Mouse (Mus musculus) heart, embryonic 11.5 days (tissue): ENCODE measurements around the gene Ppard. TPM values are rescaled to one million over a fixed set of nuclear protein-coding genes. Genes with fewer than 3 reads are reported as not detected.
"Not testable (repeated sequence)": the region's sequence is repeated elsewhere in the genome, so short reads cannot be mapped to it uniquely, and the experiment has no call there.

Source experiments
- ATAC-seq: fragments of 200-750 bp; cut with Nextera tagmentation; replicated peaks from 2 replicates; pipeline ENCODE4 v1.8.0; 2017; ENCODE audit warnings: moderate library complexity; ENCODE audit not compliant: insufficient number of reproducible peaks, low FRiP score, low TSS enrichment
- H3K27ac ChIP-seq: fragments of 300-500 bp; sonication (generic); 2 replicates; pipeline ENCODE4 v1.5.1; 2014; ENCODE audit warnings: mild to moderate bottlenecking, low read depth, low read length
- H3K27me3 ChIP-seq: fragments of 300-500 bp; sonication (generic); 2 replicates; pipeline ENCODE4 v1.6.1; 2014; ENCODE audit warnings: mild to moderate bottlenecking, low read length, mixed read lengths; ENCODE audit not compliant: control insufficient read depth, insufficient read depth
- H3K36me3 ChIP-seq: fragments of 300-500 bp; sonication (generic); 2 replicates; pipeline ENCODE4 v1.6.1; 2014; ENCODE audit warnings: mild to moderate bottlenecking, low read length, moderate library complexity, mixed read lengths; ENCODE audit not compliant: control insufficient read depth, insufficient read depth
- H3K4me1 ChIP-seq: fragments of 300-500 bp; sonication (generic); 2 replicates; pipeline ENCODE4 v1.6.1; 2014; ENCODE audit warnings: low read length; ENCODE audit not compliant: control insufficient read depth, insufficient read depth
- H3K4me2 ChIP-seq: fragments of 300-500 bp; sonication (generic); 2 replicates; pipeline ENCODE4 v1.6.1; 2014; ENCODE audit warnings: mild to moderate bottlenecking, moderate library complexity
- H3K4me3 ChIP-seq: fragments of 300-500 bp; sonication (generic); 2 replicates; pipeline ENCODE4 v1.5.1; 2014; ENCODE audit warnings: low read depth, low read length
- H3K9ac ChIP-seq: fragments of 300-500 bp; sonication (generic); 2 replicates; pipeline ENCODE4 v1.6.1; 2014; ENCODE audit warnings: mild to moderate bottlenecking, low read depth, low read length, moderate library complexity
- H3K9me3 ChIP-seq: fragments of 300-500 bp; sonication (generic); replicated peaks from 2 replicates; pipeline ENCODE4 v1.6.1; 2016; ENCODE audit warnings: low read length; ENCODE audit not compliant: control insufficient read depth
- WGBS: fragments of 180-500 bp; shearing (Covaris S2); extraction: QIAGEN DNeasy Blood & Tissue Kit; methylation state at CpG from one replicate; pipeline ENCODE4 v1.1.7; 2014; ENCODE audit not compliant: insufficient replicate concordance; 5-methylcytosine and 5-hydroxymethylcytosine counted together
- polyA plus RNA-seq: library from polyadenylated mRNA; unstranded; fragments of >200 nt; fragmentation: Nextera tagmentation; extraction: Ambion mirVana; gene quantifications from 2 replicates; pipeline ENCODE4 v1.2.1, GENCODE M21; 2014

The Ppard gene
- polyA plus RNA-seq, 1 experiment from 2014 or later, result 2.0 TPM

- peak overlapping the region; percentile 97 for H3K4me3 ChIP-seq
- H3K4me1 ChIP-seq, result peaks cover 38% of the 10 kb centered on the region
- peaks cover 17% of the 10 kb centered on the region for H3K36me3 ChIP-seq
- 46% methylated on average over 2 of the region's 2 CpGs for WGBS
- no peak overlapping the region for H3K27ac ChIP-seq
- no peaks in the 10 kb centered on the region for H3K27me3 ChIP-seq
- H3K9ac ChIP-seq, result peak overlapping the region; percentile 100
- peak overlapping the region; percentile 96 for H3K4me2 ChIP-seq
- no peak for ATAC-seq
- no peaks in the 10 kb centered on the region for H3K9me3 ChIP-seq
Observed at GRCm38 (mm10) chr17:28330232-28330546, 97.7 kb downstream of the Ppard start.

GRCm38 (mm10) chr17:28330590-28330989 is 98.1 kb downstream of the Ppard start:
- H3K9me3 ChIP-seq, H3K4me3 ChIP-seq, H3K9ac ChIP-seq, H3K4me2 ChIP-seq, H3K27ac ChIP-seq, H3K27me3 ChIP-seq, ATAC-seq: not testable (repeated sequence)
- Histone ChIP-seq H3K4me1 (peaks cover 38% of the 10 kb centered on the region), H3K36me3 (peaks cover 17% of the 10 kb centered on the region)
- WGBS, result 62% methylated on average over 6 of the region's 8 CpGs

GRCm38 (mm10) chr17:28331241-28332112 is 99.0 kb downstream of the Ppard start:
- Histone ChIP-seq H3K9ac (no peak overlapping the region), H3K9me3 (no peaks in the 10 kb centered on the region), H3K4me3 (peak overlapping the region; percentile 8; the same call in 1 of the 2 replicates), H3K27me3 (no peaks in the 10 kb centered on the region), H3K36me3 (peaks cover 21% of the 10 kb centered on the region), H3K4me1 (peaks cover 38% of the 10 kb centered on the region), H3K4me2 (peak overlapping the region; percentile 11; the same call in 1 of the 2 replicates), H3K27ac (peak overlapping the region; percentile 29; the same call in 1 of the 2 replicates)
- ATAC-seq, result no peak
- 40% methylated on average over 5 of the region's 7 CpGs for WGBS

GRCm38 (mm10) chr17:28332113-28332914 is 99.8 kb downstream of the Ppard start:
- H3K9me3 ChIP-seq, result no peaks in the 10 kb centered on the region
- H3K4me3 ChIP-seq, result no peak overlapping the region
- H3K36me3 ChIP-seq, result peaks cover 21% of the 10 kb centered on the region
- WGBS, result 53% methylated on average over 13 of the region's 13 CpGs
- H3K4me2 ChIP-seq, result no peak overlapping the region
- H3K27me3 ChIP-seq, result no peaks in the 10 kb centered on the region
- ATAC-seq, result no peak
- no peak overlapping the region for H3K9ac ChIP-seq
- H3K4me1 ChIP-seq, result peaks cover 38% of the 10 kb centered on the region
- H3K27ac ChIP-seq, result no peak overlapping the region; the same call in 1 of the 2 replicates

- Histone ChIP-seq H3K4me1 (peaks cover 32% of the 10 kb centered on the region), H3K36me3 (peaks cover 28% of the 10 kb centered on the region), H3K4me3 (no peak overlapping the region), H3K9ac (peak overlapping the region; percentile 55), H3K4me2 (peak overlapping the region; percentile 12; the same call in 1 of the 2 replicates), H3K9me3 (no peaks in the 10 kb centered on the region), H3K27me3 (no peaks in the 10 kb centered on the region), H3K27ac (no peak overlapping the region)
- WGBS, result 58% methylated on average over 31 of the region's 31 CpGs
- ATAC-seq, result no peak
Observed at GRCm38 (mm10) chr17:28332915-28333546, 100.5 kb downstream of the Ppard start.

- ATAC-seq, result no peak
- Histone ChIP-seq H3K27ac (no peak overlapping the region), H3K4me3 (no peak overlapping the region), H3K4me2 (no peak overlapping the region), H3K27me3 (no peaks in the 10 kb centered on the region), H3K9ac (no peak overlapping the region), H3K4me1 (peaks cover 28% of the 10 kb centered on the region), H3K9me3 (no peaks in the 10 kb centered on the region), H3K36me3 (peaks cover 27% of the 10 kb centered on the region; the same call in 1 of the 2 replicates)
- 79% methylated on average over 10 of the region's 10 CpGs for WGBS
Observed at GRCm38 (mm10) chr17:28335267-28335666, 102.8 kb downstream of the Ppard start.

GRCm38 (mm10) chr17:28337547-28337946 is 105.0 kb downstream of the Ppard start:
- peaks cover 35% of the 10 kb centered on the region for H3K4me1 ChIP-seq
- no peak overlapping the region for H3K4me3 ChIP-seq
- peaks cover 20% of the 10 kb centered on the region; the same call in 1 of the 2 replicates for H3K36me3 ChIP-seq
- no peaks in the 10 kb centered on the region for H3K27me3 ChIP-seq
- H3K9me3 ChIP-seq, result no peaks in the 10 kb centered on the region
- 90% methylated on average over 7 of the region's 7 CpGs for WGBS
- ATAC-seq, result no peak
- H3K27ac ChIP-seq, result no peak overlapping the region
- no peak overlapping the region for H3K4me2 ChIP-seq
- H3K9ac ChIP-seq, result no peak overlapping the region

- Histone ChIP-seq H3K4me2 (peak overlapping the region; percentile 66), H3K36me3 (peaks cover 16% of the 10 kb centered on the region; the same call in 1 of the 2 replicates), H3K9ac (peak overlapping the region; percentile 69), H3K4me3 (0 out of 2 replicates have a peak overlapping the region, but pooled peaks have one; percentile 28), H3K9me3 (no peaks in the 10 kb centered on the region), H3K27me3 (no peaks in the 10 kb centered on the region), H3K4me1 (peaks cover 43% of the 10 kb centered on the region), H3K27ac (peak overlapping the region; percentile 88)
- 40% methylated on average over 7 of the region's 7 CpGs for WGBS
- ATAC-seq, result peak; percentile 33; the same call in 1 of the 2 replicates
Observed at GRCm38 (mm10) chr17:28340578-28340977, 108.1 kb downstream of the Ppard start.
